Mouse (Mus musculus) adrenal gland, adult 2 months (tissue): ENCODE measurements around the gene Ccdc102a. TPM values are rescaled to one million over a fixed set of nuclear protein-coding genes. Genes with fewer than 3 reads are reported as not detected.
"Not testable (repeated sequence)": the region's sequence is repeated elsewhere in the genome, so short reads cannot be mapped to it uniquely, and the experiment has no call there.

Experiments used
- DNase-seq: peaks from one replicate; pipeline ENCODE4 v3.0.0; 2021
- polyA plus RNA-seq: library from polyadenylated mRNA; depleted of rRNA; stranded (reverse); fragments of >200 nt; gene quantifications from 2 replicates; pipeline ENCODE4 v1.2.3, GENCODE M21; 2012; rRNA removed
- total RNA-seq, 2 experiments: library from RNA; stranded (reverse); gene quantifications; 2 replicates each; pipeline ENCODE4 v1.2.3; 2021

Gene Ccdc102a
- total and polyA plus RNA-seq, 3 experiments, result 7.3 to 16.5 (median 12.5) TPM

DNA sequence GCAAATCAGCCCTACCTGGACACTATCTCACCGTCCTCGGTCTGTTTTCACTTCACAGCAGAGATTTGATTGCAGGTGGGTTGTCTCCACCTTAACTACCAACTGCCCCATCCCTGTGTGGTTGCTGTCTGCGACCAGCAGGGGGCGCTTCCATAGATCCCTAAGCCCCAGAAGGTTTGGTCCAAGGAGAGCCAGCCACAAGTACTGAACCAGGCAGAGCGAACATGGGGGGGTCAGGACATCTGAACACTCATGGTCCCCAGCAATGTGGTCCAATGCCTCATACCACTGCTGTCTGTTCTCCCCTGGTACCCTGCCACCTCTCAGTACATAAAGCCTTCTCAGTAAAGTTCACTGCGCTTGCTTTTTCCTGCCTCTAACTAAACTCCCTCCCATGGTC is 43.5 kb downstream of the Ccdc102a start:
- DNase-seq, result peak; percentile 76

GRCm38 (mm10) chr8:94872576-94872975 is 45.3 kb downstream of the Ccdc102a start:
- DNase-seq, result no peak

DNA sequence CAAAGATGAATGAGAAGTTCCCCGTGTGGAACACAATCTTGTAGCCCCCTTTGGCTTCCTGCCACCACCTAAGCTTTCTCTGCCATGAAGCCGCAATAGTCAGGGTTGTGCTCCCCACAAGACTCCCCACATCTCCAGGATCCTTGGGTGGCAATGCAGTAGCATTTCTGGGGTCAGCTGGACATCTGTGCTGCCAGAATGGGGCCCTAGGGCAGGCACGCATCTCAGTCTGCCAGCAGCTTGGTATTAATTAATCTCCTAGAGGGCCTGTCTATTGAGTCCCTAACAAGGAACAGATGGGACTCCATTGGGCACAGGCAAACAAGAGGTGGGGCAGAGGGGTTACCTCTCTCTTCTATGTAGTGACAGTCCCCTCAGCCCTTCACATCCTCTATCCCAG is 45.7 kb downstream of the Ccdc102a start:
- no peak for DNase-seq

DNA sequence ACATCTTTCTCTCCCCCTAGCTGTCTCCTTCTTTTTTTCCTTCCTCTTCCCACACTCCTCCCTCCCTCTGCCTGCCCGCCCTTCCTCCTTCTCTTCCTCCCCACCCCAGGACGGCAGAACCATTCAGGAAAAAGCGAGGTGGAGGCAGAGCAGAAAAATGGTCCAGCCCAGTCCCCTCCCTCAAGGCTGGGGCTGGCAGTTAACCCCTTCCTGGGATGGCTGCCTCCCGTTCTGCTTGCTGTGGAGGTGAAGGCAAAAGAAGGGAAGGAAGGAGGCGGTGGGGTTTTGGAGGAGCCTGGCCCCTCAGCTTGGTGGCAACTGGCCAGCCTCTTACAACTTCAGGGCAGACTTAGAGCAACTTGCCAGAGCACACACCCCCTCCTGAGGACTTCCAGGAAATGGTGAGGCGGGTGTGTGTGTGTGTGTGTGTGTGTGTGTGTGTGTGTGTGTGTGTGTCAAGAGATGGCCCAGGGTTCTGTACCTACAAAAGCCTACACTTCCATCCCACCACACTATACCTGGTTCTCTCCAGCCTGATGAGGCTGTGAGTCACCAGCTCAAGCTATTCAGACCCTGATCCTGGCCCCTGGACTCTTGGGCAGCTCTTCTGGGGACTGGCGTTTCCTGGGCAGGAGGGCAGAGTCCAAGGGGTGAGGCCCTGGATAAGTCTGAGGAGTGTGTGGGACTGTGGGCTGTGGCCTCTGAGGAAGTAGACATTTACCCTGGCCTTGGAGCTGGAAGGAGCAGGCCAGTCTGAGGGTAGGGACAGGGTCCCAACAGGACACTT is 46.6 kb downstream of the Ccdc102a start:
- DNase-seq, result peak; percentile 69

- DNase-seq, result no peak
Observed at GRCm38 (mm10) chr8:94870474-94871107, 47.3 kb downstream of the Ccdc102a start.

DNA sequence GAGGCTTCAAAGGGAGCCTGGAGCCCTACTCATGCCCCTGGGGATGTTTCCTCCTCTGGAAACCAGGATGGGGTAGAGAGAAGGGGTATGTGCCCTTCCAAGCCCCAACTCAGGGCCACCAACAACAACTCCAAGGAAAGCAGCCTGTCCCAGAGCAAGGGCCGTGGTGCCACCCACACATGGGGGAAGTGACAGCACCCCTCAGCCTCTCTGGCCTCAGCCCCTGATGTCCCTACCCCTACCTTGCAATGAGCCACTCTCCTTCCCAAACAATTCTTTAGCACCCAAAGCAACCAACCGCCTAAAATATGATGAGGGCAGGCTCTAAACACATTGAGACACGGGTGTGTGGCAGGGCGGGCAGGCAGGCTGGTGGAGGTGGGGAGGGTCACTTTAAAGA is 47.9 kb downstream of the Ccdc102a start:
- DNase-seq, result no peak

DNA sequence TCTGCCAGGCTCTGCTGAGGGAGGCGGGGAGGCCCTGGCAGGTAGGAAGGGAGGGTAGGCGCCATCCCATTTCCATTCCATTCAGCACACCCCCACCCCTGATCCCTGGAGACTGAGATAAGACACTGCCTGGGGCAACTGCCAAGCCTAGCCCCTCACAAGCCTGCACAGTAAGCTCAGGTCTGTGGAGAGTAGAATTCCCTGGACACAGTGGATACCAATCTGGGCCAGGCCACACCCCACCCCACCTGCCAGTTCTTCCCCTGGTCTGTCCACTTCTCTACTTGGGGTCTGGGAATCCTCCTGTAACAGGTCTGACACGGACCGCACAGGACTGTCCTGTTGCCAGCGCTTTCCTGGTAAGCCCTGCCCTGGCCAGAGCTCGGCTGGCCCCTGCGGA is 48.8 kb downstream of the Ccdc102a start:
- no peak for DNase-seq

DNA sequence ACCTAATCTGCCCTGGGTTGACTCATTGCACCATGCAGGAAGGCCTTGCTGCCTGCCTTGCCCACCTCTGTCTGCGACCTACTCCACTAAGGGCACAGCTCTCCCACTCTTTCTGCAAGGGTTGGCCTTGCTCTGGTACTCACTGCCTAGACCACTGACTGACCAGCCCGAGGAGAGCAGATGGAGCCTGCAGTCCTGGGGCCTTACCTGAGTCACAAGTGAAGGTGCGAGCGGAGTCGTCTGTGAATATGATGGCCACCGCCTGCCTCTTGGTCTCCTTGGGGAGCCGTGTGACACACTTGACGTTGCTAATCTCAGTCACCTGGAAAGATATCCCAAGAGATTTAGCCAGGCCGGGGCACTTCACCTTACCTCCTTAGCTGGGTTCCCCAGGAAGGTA is 51.0 kb downstream of the Ccdc102a start:
- DNase-seq, result no peak

DNA sequence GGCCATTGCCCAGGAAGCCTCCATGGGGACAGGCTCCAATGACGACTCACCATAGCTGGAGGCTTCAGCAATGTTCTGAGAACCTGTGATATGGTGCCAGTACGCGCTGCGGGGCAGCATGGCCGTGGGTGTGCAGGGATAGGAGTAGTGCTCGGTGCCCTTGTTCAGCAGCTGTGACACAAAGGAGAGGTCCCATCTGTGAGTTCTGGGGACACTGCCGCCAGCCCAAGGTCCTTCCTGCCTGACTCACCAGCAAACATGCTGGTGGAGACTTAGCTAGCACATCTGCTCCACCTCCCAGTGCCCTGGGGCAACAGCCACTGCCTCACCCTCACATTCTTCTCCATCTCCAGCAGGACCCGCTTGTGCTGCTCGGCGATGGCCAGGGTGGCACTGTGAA is 52.6 kb downstream of the Ccdc102a start:
- peak; percentile 85 for DNase-seq

GRCm38 (mm10) chr8:94863897-94864673 is 53.8 kb downstream of the Ccdc102a start:
- DNase-seq, result no peak

DNA sequence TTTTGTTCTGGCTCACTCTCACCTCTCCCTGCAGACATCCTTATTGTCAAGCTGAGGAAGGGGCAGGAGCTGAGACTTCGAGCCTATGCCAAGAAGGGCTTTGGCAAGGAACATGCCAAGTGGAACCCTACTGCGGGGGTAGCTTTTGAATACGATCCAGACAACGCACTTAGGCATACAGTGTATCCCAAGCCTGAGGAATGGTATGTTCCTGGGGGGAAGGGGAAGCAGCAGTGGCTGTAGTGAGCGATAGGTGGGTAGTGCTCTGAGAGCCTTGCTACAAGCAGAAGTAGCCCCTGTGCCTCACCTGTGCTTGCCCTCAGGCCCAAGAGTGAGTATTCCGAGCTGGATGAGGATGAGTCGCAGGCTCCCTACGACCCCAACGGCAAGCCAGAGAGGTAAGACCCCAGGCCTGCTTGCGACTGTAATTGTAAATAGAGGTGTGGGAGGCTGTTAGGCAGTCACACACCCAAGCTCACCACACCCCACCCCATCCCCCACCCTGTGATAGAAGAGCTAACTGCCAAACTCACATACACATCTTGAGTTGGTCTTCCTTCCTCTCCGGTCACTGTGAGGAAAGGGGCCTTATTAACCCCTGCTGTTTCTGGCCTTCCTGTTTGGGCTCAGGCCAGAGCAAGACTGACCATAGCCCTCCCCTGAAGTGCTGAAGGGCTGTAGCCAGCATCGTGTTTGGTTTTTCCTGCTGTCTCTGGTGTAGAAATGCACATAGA is 55.2 kb downstream of the Ccdc102a start:
- DNase-seq, result no peak

DNA sequence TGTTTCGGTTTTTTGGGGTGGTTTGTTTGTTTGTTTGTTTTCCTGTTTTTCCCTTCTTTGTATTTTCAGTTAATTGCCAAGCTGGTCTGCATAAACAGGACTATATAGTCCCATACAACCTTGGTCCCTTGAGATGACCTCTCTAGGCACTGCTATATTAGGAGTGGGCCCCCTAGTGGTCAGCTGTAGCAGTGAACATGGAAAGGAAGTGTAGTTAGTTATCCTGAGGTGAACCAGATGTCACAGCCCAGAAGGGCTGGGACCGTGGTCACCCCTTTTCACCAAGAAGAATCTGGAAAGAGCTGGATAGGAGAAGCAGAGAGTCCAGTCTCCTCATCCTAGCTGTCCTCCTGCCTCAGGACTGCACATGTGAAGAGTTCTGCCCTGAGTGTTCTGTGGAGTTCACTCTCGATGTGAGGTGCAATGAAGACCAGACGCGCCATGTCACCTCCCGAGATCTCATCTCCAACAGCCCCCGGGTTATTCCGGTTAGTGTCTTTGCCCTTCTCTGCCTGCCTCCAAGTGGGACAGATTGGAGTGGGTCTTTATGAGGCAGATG is 56.5 kb downstream of the Ccdc102a start:
- peak; percentile 62 for DNase-seq

DNA sequence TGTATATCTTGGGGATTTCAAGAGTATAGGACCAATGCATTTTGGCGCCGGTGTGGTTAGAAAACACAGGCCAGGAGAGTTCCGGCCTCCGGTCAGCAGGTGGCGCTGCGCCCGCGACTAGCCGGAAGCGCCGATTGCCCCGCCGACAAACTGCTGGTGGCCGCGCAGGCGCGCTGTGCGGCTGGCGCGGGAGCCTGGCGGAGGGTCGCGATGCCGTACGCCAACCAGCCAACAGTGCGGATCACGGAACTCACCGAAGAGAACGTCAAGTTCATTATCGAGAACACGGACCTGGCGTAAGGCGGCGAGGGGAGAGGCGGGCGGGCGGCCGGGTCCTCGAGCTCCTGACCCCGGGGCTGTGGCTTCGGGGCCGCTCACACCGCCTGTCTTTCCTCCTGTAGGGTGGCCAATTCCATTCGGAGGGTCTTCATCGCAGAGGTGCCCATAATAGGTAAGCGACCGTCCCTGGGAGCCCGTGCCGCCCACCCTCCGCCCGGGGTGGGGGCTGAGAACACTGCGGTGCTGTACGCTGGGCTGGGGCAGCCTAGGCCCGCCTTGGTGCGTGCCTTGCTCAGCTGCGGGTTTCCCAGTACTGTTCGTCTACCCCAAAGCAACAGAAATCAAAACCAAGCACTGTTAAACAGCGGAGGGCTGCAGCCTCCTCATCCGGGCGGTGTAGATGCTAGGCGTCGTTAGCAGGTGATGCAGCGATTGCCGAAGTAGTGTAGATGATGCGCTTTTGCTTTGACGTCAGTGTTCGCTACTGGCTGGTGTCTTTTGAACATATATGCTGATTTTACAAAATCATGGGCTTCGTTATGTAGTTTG is 60.3 kb downstream of the Ccdc102a start, which contains the start of gene Polr2c:
Gene Polr2c, plus strand, starts transcription at position 105 of the 828 bp plus-strand sequence.
- peak; percentile 92 for DNase-seq

DNA sequence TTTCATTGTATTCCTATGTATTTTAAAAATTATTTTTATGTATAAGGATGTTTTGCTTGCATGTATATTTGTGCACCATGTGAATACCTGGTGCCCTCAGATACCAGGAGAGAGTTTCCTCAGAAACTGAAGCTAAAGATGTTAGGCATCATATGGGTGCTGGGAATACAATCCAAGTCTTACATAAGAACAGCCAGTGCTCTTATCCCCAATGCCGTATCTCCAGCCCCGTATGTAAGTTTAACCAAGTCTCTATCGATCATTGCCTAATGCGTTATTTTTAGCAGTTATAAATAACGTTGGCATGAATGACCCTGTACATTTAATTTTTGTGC is 60.9 kb downstream of the Ccdc102a start:
- no peak for DNase-seq

- not testable (repeated sequence) for DNase-seq
Observed at GRCm38 (mm10) chr8:94854761-94855160, 63.1 kb downstream of the Ccdc102a start.

Other genes starting within 250 kb of the Ccdc102a start
- gene Pllp, start 221.8 kb downstream of the Ccdc102a start, total RNA-seq, result 1 to 10 TPM in 1 of 2 experiments, under 1 TPM in 1; 0.49 to 1.1 TPM
- gene Pllp, start 221.8 kb downstream of the Ccdc102a start, polyA plus RNA-seq, result 1.5 and 2.6 TPM in 2 replicates
- not detected for gene Ccl22, start 172.5 kb downstream of the Ccdc102a start, total RNA-seq
- 0.44 and 0.55 TPM in 2 replicates for gene Ccl22, start 172.5 kb downstream of the Ccdc102a start, polyA plus RNA-seq
- 10 to 100 TPM; 29.3 to 48.2 TPM for gene Cx3cl1, start 146.1 kb downstream of the Ccdc102a start, total RNA-seq
- 116 and 153 TPM in 2 replicates for gene Cx3cl1, start 146.1 kb downstream of the Ccdc102a start, polyA plus RNA-seq
- gene Ccl17, start 107.6 kb downstream of the Ccdc102a start, total RNA-seq, result 1 to 10 TPM in 1 of 2 experiments, not detected in 1; 1.7 TPM
- 0.36 TPM in 1 of 2 replicates, not detected in the other for gene Ccl17, start 107.6 kb downstream of the Ccdc102a start, polyA plus RNA-seq
- 100 to 1,000 TPM; 186 to 208 TPM for gene Coq9, start 79.8 kb downstream of the Ccdc102a start, total RNA-seq
- gene Coq9, start 79.8 kb downstream of the Ccdc102a start, polyA plus RNA-seq, result 538 and 543 TPM in 2 replicates
- gene Ciapin1, start 79.7 kb downstream of the Ccdc102a start, total RNA-seq, result 100 to 1,000 TPM in 1 of 2 experiments, 10 to 100 TPM in 1; 81.5 to 123 TPM
- 118 and 146 TPM in 2 replicates for gene Ciapin1, start 79.7 kb downstream of the Ccdc102a start, polyA plus RNA-seq
- gene Polr2c, start 60.6 kb downstream of the Ccdc102a start, total RNA-seq, result 10 to 100 TPM; 54.5 to 68.0 TPM
- 52.0 and 66.6 TPM in 2 replicates for gene Polr2c, start 60.6 kb downstream of the Ccdc102a start, polyA plus RNA-seq
- 10 to 100 TPM in 1 of 2 experiments, 1 to 10 TPM in 1; 5.8 to 12.4 TPM for gene Dok4, start 41.8 kb downstream of the Ccdc102a start, total RNA-seq
- gene Dok4, start 41.8 kb downstream of the Ccdc102a start, polyA plus RNA-seq, result 13.0 and 18.2 TPM in 2 replicates
- 1 to 10 TPM; 1.1 to 1.3 TPM for gene Adgrg5, start 5.6 kb upstream of the Ccdc102a start, total RNA-seq
- gene Adgrg5, start 5.6 kb upstream of the Ccdc102a start, polyA plus RNA-seq, result 1.8 and 2.0 TPM in 2 replicates
- gene Adgrg1, start 56.7 kb upstream of the Ccdc102a start, total RNA-seq, result 10 to 100 TPM; 17.3 to 24.3 TPM
- 40.2 and 56.5 TPM in 2 replicates for gene Adgrg1, start 56.7 kb upstream of the Ccdc102a start, polyA plus RNA-seq
- 1 to 10 TPM; 2.0 to 2.8 TPM for gene Adgrg3, start 99.6 kb upstream of the Ccdc102a start, total RNA-seq
- 9.1 and 11.2 TPM in 2 replicates for gene Adgrg3, start 99.6 kb upstream of the Ccdc102a start, polyA plus RNA-seq
- gene Drc7, start 137.0 kb upstream of the Ccdc102a start, total RNA-seq, result not detected
- gene Drc7, start 137.0 kb upstream of the Ccdc102a start, polyA plus RNA-seq, result not detected in 2 replicates
- 10 to 100 TPM; 11.0 to 17.7 TPM for gene Katnb1, start 163.1 kb upstream of the Ccdc102a start, total RNA-seq
- 18.9 and 19.1 TPM in 2 replicates for gene Katnb1, start 163.1 kb upstream of the Ccdc102a start, polyA plus RNA-seq